Mouse (Mus musculus) CH12.LX (cell line): ENCODE results near the gene Dpf1. TPM values are rescaled to one million over a fixed set of nuclear protein-coding genes. Genes with fewer than 3 reads are reported as not detected.

Experiments
- DNase-seq: peaks from one replicate; pipeline ENCODE4 v3.0.0-alpha.2; 2013; ENCODE audit errors: extremely low read depth
- H3K27ac ChIP-seq: 2 replicates; pipeline ENCODE4 v1.5.1; 2012; ENCODE audit warnings: low read depth, mild to moderate bottlenecking, control low read depth, moderate library complexity; ENCODE audit not compliant: insufficient read depth
- H3K27me3 ChIP-seq: replicated peaks from 2 replicates; pipeline ENCODE3; 2012; ENCODE audit warnings: inconsistent platforms
- H3K36me3 ChIP-seq, 2 experiments: replicated peaks in 1 of 2; 2 replicates each; pipeline versions ENCODE3 to v1.6.1; 2012; ENCODE audit warnings: inconsistent platforms in 1 of 2, low read length in 1 of 2, mild to moderate bottlenecking in 1 of 2, mixed read lengths in 1 of 2, moderate library complexity in 1 of 2; ENCODE audit not compliant: control insufficient read depth in 1 of 2, insufficient read depth in 1 of 2
- H3K4me1 ChIP-seq, 2 experiments: 2 replicates each; pipeline ENCODE4 v1.6.1; 2012; ENCODE audit warnings: inconsistent platforms in 1 of 2, moderate library complexity in 1 of 2; ENCODE audit not compliant: insufficient read depth in 2 of 2, control insufficient read depth in 1 of 2
- H3K4me2 ChIP-seq: 2 replicates; pipeline ENCODE4 v1.6.1; 2012; ENCODE audit warnings: low read depth, mild to moderate bottlenecking, control low read depth; ENCODE audit not compliant: poor library complexity, insufficient read depth, severe bottlenecking
- H3K4me3 ChIP-seq, 3 experiments: fragments of 150-350 bp in 1 of 3; sonication (generic) in 1 of 3; replicated peaks in 1 of 3; 2 replicates each; pipeline versions ENCODE3 to v1.5.1; 2011 to 2012; ENCODE audit warnings: low read depth in 2 of 3, low read length in 2 of 3, mild to moderate bottlenecking in 2 of 3, moderate library complexity in 2 of 3, control low read depth in 1 of 3, improper control_type of control experiment in 1 of 3, inconsistent platforms in 1 of 3, mixed read lengths in 1 of 3; ENCODE audit not compliant: poor library complexity in 1 of 3
- H3K79me2 ChIP-seq: replicated peaks from 2 replicates; pipeline ENCODE4 v1.6.1; 2012; ENCODE audit warnings: mild to moderate bottlenecking, moderate library complexity; ENCODE audit not compliant: control insufficient read depth, poor library complexity, insufficient read depth, severe bottlenecking; ENCODE audit errors: extremely low read depth
- H3K9ac ChIP-seq: 2 replicates; pipeline ENCODE4 v1.6.1; 2012; ENCODE audit warnings: low read depth, mild to moderate bottlenecking, control low read depth, moderate library complexity; ENCODE audit not compliant: insufficient read depth
- H3K9me3 ChIP-seq: replicated peaks from 2 replicates; pipeline ENCODE3; 2012; ENCODE audit warnings: low read length, inconsistent platforms, mixed read lengths
- CHD1 ChIP-seq: IDR thresholded peaks from 2 replicates; pipeline ENCODE4 v1.6.1; 2012; ENCODE audit warnings: low read depth, low read length, improper control_type of control experiment, inconsistent platforms
- E2F4 ChIP-seq: IDR thresholded peaks from 2 replicates; pipeline ENCODE4 v1.6.1; 2011; ENCODE audit warnings: low read depth, low read length, improper control_type of control experiment; ENCODE audit not compliant: insufficient replicate concordance
- EP300 ChIP-seq: IDR thresholded peaks from 2 replicates; pipeline ENCODE4 v1.6.1; 2011; ENCODE audit warnings: low read length, improper control_type of control experiment
- ETS1 ChIP-seq: conservative IDR thresholded peaks from 2 replicates; pipeline ENCODE4 v1.6.1; 2012; ENCODE audit warnings: low read depth, mild to moderate bottlenecking, inconsistent platforms, low read length, improper control_type of control experiment, moderate library complexity
- HCFC1 ChIP-seq: IDR thresholded peaks from 2 replicates; pipeline ENCODE4 v1.6.1; 2012; ENCODE audit warnings: low read depth, mild to moderate bottlenecking, inconsistent platforms, low read length, improper control_type of control experiment
- JUN ChIP-seq: IDR thresholded peaks from 2 replicates; pipeline ENCODE4 v1.6.1; 2011; ENCODE audit warnings: low read depth, mild to moderate bottlenecking, low read length, improper control_type of control experiment, moderate library complexity; ENCODE audit not compliant: insufficient read depth
- KAT2A ChIP-seq: IDR thresholded peaks from 2 replicates; pipeline ENCODE4 v1.6.1; 2012; ENCODE audit warnings: low read length, improper control_type of control experiment, inconsistent platforms; ENCODE audit not compliant: insufficient replicate concordance
- MAX ChIP-seq: IDR thresholded peaks from 2 replicates; pipeline ENCODE4 v1.6.1; 2011; ENCODE audit warnings: low read length, improper control_type of control experiment
- MAZ ChIP-seq: IDR thresholded peaks from 2 replicates; pipeline ENCODE4 v1.6.1; 2012; ENCODE audit warnings: low read depth, mild to moderate bottlenecking, inconsistent platforms, low read length, improper control_type of control experiment, moderate library complexity
- MEF2A ChIP-seq: IDR thresholded peaks from 2 replicates; pipeline ENCODE4 v1.6.1; 2014; ENCODE audit warnings: low read depth, mild to moderate bottlenecking, inconsistent platforms, low read length, improper control_type of control experiment, borderline replicate concordance
- MXI1 ChIP-seq: IDR thresholded peaks from 2 replicates; pipeline ENCODE4 v1.6.1; 2011; ENCODE audit warnings: mild to moderate bottlenecking, low read depth, low read length, improper control_type of control experiment
- MYC ChIP-seq: IDR thresholded peaks from 2 replicates; pipeline ENCODE4 v1.6.1; 2011; ENCODE audit warnings: low read depth, mild to moderate bottlenecking, improper control_type of control experiment, low read length
- NRF1 ChIP-seq: IDR thresholded peaks from 2 replicates; pipeline ENCODE4 v1.6.1; 2014; ENCODE audit warnings: low read depth, mild to moderate bottlenecking, inconsistent platforms, low read length, improper control_type of control experiment, moderate library complexity
- PAX5 ChIP-seq: IDR thresholded peaks from 2 replicates; pipeline ENCODE4 v1.6.1; 2012; ENCODE audit warnings: low read length, inconsistent platforms, mixed read lengths
- POLR2AphosphoS2 ChIP-seq: IDR thresholded peaks from 2 replicates; pipeline ENCODE4 v1.6.1; 2011; ENCODE audit warnings: low read depth, low read length, improper control_type of control experiment
- RAD21 ChIP-seq: IDR thresholded peaks from 2 replicates; pipeline ENCODE4 v1.6.1; 2011; ENCODE audit warnings: low read depth, mild to moderate bottlenecking, low read length, improper control_type of control experiment, moderate library complexity
- RCOR1 ChIP-seq: conservative IDR thresholded peaks from 2 replicates; pipeline ENCODE4 v1.6.1; 2012; ENCODE audit warnings: low read depth, mild to moderate bottlenecking, inconsistent platforms, low read length, improper control_type of control experiment
- SIN3A ChIP-seq: IDR thresholded peaks from 2 replicates; pipeline ENCODE4 v1.6.1; 2012; ENCODE audit warnings: low read length, improper control_type of control experiment, inconsistent platforms
- UBTF ChIP-seq: IDR thresholded peaks from 2 replicates; pipeline ENCODE4 v1.6.1; 2012; ENCODE audit warnings: low read depth, mild to moderate bottlenecking, inconsistent platforms, low read length, improper control_type of control experiment, moderate library complexity
- ZC3H11A ChIP-seq: IDR thresholded peaks from 2 replicates; pipeline ENCODE4 v1.6.1; 2012; ENCODE audit warnings: low read depth, mild to moderate bottlenecking, inconsistent platforms, low read length, improper control_type of control experiment
- ZMIZ1 ChIP-seq: IDR thresholded peaks from 2 replicates; pipeline ENCODE4 v1.6.1; 2012; ENCODE audit warnings: low read depth, mild to moderate bottlenecking, inconsistent platforms, low read length, improper control_type of control experiment
- ZNF384 ChIP-seq: IDR thresholded peaks from 2 replicates; pipeline ENCODE4 v1.6.1; 2012; ENCODE audit warnings: low read depth, low read length, improper control_type of control experiment, inconsistent platforms
- dilution Hi-C: fragments of 300-500 bp; cut with MboI; formaldehyde crosslinking; loops from 2 replicates; pipeline ENCODE4 v1.14.3; 2020; ENCODE audit warnings: low sequenced_read_pairs; ENCODE audit not compliant: extremely low pct_unique_long_range_greater_than_20kb, extremely low pct_ligation_motif_present
- in situ Hi-C: fragments of 300-500 bp; cut with MboI; formaldehyde crosslinking; loops from 3 replicates; pipeline ENCODE4 v1.14.3; 2019; ENCODE audit warnings: low sequenced_read_pairs, low pct_ligation_motif_present, low pct_unique_long_range_greater_than_20kb, mixed read lengths
- polyA plus RNA-seq: library from polyadenylated mRNA; unstranded; fragments of >175 nt; gene quantifications from 2 replicates; pipeline ENCODE4 v1.2.1, GENCODE M21; 2012; ENCODE audit warnings: low read depth; ENCODE audit not compliant: insufficient read length
- total RNA-seq, 2 experiments: library from RNA; depleted of rRNA; stranded (reverse); fragments of 300-350 nt in 1 of 2; fragments of >200 nt in 1 of 2; gene quantifications; 2 replicates each; pipeline ENCODE4 v1.2.3; 2012 to 2014

The Dpf1 gene
- total and polyA plus RNA-seq, 3 experiments = 0.38 to 3.0 (median 0.97) TPM

GRCm38 (mm10) chr7:29314844-29315628, 11.3 kb downstream of the Dpf1 start:
- H3K27me3 ChIP-seq = peaks cover 34% of the 10 kb centered on the region
- H3K4me3 ChIP-seq = no peak overlapping the region
- TF ChIP-seq HCFC1 (no peak), ZC3H11A (no peak), RAD21 (no peak)
- TF ChIP-seq, all 38 proteins: peak for 0
- no peak for DNase-seq
- H3K9me3 ChIP-seq = no peaks in the 10 kb centered on the region
- H3K79me2 ChIP-seq = no peaks in the 10 kb centered on the region
- H3K9ac ChIP-seq = no peak overlapping the region
- H3K27ac ChIP-seq = no peak overlapping the region
- no peak overlapping the region for H3K4me2 ChIP-seq
- H3K4me1 ChIP-seq = peaks cover 2 to 19% of the 10 kb centered on the region in 2 experiments; a peak in 2 of 4 replicates
- in situ Hi-C loops = no loop called here
- dilution Hi-C loops = no loop called here
- no peaks in the 10 kb centered on the region for H3K36me3 ChIP-seq

- Histone ChIP-seq H3K79me2 (no peaks in the 10 kb centered on the region), H3K4me2 (no peak overlapping the region), H3K27ac (no peak overlapping the region), H3K36me3 (no peaks in the 10 kb centered on the region), H3K4me1 (peaks cover 2 to 19% of the 10 kb centered on the region in 2 experiments; a peak in 2 of 4 replicates), H3K27me3 (peaks cover 22% of the 10 kb centered on the region), H3K9ac (no peak overlapping the region), H3K4me3 (no peak overlapping the region), H3K9me3 (no peaks in the 10 kb centered on the region)
- no peak for TF ChIP-seq MXI1
- TF ChIP-seq UBTF = no peak
- no peak for TF ChIP-seq NRF1
- TF ChIP-seq ZMIZ1 = no peak
- no peak for TF ChIP-seq MAX
- no peak for TF ChIP-seq JUN
- no peak for TF ChIP-seq MYC
- TF ChIP-seq ZNF384 = no peak
- no peak for TF ChIP-seq E2F4
- no peak for TF ChIP-seq ETS1
- TF ChIP-seq RCOR1 = no peak
- TF ChIP-seq MEF2A = no peak
- no peak for TF ChIP-seq EP300
- TF ChIP-seq SIN3A = no peak
- no peak for TF ChIP-seq PAX5
- TF ChIP-seq KAT2A = no peak
- no peak for TF ChIP-seq CHD1
- no peak for TF ChIP-seq MAZ
- TF ChIP-seq RAD21 = no peak
- TF ChIP-seq POLR2AphosphoS2 = no peak
- in situ Hi-C loops (no loop called here), dilution Hi-C loops (no loop called here)
- DNase-seq = no peak
These were observed 12.5 kb downstream of the Dpf1 start for GRCm38 (mm10) chr7:29316137-29316734.
